Mouse (Mus musculus): ENCODE data around the gene Dppa4. TPM values are rescaled to one million over a fixed set of nuclear protein-coding genes. Genes with fewer than 3 reads are reported as not detected.

The Dppa4 gene
- polyA plus RNA-seq, 1 experiment from 2014 or later: not detected

DNA sequence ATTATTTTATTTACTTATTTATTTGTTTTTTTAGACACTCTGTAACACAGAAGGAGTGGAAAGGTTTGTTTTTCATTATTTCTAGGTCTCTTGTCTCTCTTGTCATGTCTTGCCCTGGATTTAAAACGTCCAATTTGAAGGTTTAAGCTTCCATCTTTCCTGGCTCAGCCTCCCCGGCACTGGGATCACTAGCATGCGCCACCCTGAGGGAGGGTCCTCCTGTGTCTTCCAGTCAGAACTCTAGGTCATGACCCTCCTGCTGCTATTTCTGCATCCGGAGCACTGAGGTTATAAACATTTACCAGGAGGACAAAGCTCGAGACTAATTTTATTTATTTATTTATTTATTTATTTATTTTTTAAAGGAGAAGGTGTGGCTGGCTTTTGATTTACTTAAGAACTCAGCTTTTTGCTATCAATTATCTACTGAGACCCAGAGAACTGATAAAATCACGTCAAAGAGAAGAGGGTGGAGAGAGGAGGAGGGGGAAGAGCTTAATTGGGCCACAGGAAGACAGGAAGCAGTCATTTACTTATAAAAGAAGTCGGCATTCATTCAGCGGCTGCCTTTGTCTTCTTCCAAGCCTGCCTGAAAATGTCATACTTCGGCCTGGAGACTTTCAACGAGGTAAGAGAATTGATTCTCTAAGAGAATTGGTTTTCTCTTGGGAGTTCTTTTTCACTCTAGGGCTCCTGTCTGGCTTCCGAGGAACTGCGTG, 26.5 kb downstream of the Dppa4 start:
- H3K27ac ChIP-seq (ENCODE audit: low read length): no peak overlapping the region
- H3K9me3 ChIP-seq (replicated peaks; ENCODE audit: control insufficient read depth, low read length): peaks cover 3% of the 10 kb centered on the region; the same call in 1 of the 2 replicates
- H3K36me3 ChIP-seq (ENCODE audit: control insufficient read depth, insufficient read depth): no peaks in the 10 kb centered on the region
- H3K9ac ChIP-seq (ENCODE audit: low read length): no peak overlapping the region
- no peak overlapping the region for H3K4me2 ChIP-seq (ENCODE audit: low read depth, low read length)
- no peak overlapping the region for H3K4me3 ChIP-seq (ENCODE audit: low read length)
- no peaks in the 10 kb centered on the region for H3K4me1 ChIP-seq (ENCODE audit: control insufficient read depth, insufficient read depth, low read length)
- WGBS: 73% methylated on average over 12 of the region's 12 CpGs
- ATAC-seq (replicated peaks; ENCODE audit: extremely low read depth, insufficient read depth, low FRiP score): no peak
- H3K27me3 ChIP-seq (ENCODE audit: control insufficient read depth, insufficient read depth, low read length): no peaks in the 10 kb centered on the region

DNA sequence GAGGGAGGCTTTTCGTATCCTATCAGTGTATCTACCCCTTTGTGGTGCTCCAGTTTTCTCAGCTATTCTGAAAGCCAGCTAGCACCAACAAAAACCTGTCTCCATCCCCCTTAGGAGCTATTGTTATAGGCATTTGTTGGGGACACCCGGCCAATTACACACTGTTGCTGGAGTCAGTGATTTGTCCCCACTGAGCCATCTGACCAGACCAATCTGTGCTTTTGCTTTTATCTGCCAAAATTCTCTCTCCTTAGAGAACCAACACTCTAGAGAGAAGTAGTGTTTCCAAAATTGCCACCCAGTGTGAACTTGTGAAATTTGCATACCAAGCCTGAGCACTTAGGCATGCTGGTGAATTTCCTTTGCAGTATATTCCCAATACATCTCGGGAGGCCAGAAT, 31.8 kb downstream of the Dppa4 start:
- H3K27me3 ChIP-seq (ENCODE audit: control insufficient read depth, insufficient read depth, low read length): no peaks in the 10 kb centered on the region
- no peaks in the 10 kb centered on the region for H3K36me3 ChIP-seq (ENCODE audit: control insufficient read depth, insufficient read depth)
- H3K27ac ChIP-seq (ENCODE audit: low read length): no peak overlapping the region
- no peak overlapping the region for H3K4me2 ChIP-seq (ENCODE audit: low read depth, low read length)
- no peak for ATAC-seq (replicated peaks; ENCODE audit: extremely low read depth, insufficient read depth, low FRiP score)
- peaks cover 3% of the 10 kb centered on the region; the same call in 1 of the 2 replicates for H3K9me3 ChIP-seq (replicated peaks; ENCODE audit: control insufficient read depth, low read length)
- 94% methylated on average over 3 of the region's 3 CpGs for WGBS
- no peak overlapping the region for H3K4me3 ChIP-seq (ENCODE audit: low read length)
- no peaks in the 10 kb centered on the region for H3K4me1 ChIP-seq (ENCODE audit: control insufficient read depth, insufficient read depth, low read length)
- H3K9ac ChIP-seq (ENCODE audit: low read length): no peak overlapping the region

DNA sequence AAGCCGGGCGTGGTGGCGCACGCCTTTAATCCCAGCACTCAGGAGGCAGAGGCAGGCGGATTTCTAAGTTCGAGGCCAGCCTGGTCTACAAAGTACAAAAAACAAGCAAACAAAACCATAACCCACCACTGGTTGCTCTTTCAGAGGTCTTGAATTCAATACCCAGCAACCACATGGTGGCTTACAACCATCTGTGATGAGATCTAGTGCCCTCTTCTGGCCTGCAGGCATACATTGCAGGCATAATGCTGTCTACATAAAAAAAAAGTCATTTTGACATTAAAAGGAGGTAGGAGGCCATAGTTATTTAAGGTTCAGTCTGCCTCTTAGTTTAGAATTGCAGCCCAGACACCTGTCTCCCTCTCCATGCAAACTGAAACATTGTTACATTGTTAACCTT, 37.2 kb downstream of the Dppa4 start:
- H3K27ac ChIP-seq (ENCODE audit: low read length): no peak overlapping the region
- H3K27me3 ChIP-seq (ENCODE audit: control insufficient read depth, insufficient read depth, low read length): no peaks in the 10 kb centered on the region
- no peaks in the 10 kb centered on the region for H3K9me3 ChIP-seq (replicated peaks; ENCODE audit: control insufficient read depth, low read length)
- no peak for ATAC-seq (replicated peaks; ENCODE audit: extremely low read depth, insufficient read depth, low FRiP score)
- no peak overlapping the region for H3K4me2 ChIP-seq (ENCODE audit: low read depth, low read length)
- no peak overlapping the region for H3K4me3 ChIP-seq (ENCODE audit: low read length)
- no peaks in the 10 kb centered on the region for H3K4me1 ChIP-seq (ENCODE audit: control insufficient read depth, insufficient read depth, low read length)
- H3K36me3 ChIP-seq (ENCODE audit: control insufficient read depth, insufficient read depth): no peaks in the 10 kb centered on the region
- no peak overlapping the region for H3K9ac ChIP-seq (ENCODE audit: low read length)
- WGBS: 90% methylated on average over 6 of the region's 6 CpGs

DNA sequence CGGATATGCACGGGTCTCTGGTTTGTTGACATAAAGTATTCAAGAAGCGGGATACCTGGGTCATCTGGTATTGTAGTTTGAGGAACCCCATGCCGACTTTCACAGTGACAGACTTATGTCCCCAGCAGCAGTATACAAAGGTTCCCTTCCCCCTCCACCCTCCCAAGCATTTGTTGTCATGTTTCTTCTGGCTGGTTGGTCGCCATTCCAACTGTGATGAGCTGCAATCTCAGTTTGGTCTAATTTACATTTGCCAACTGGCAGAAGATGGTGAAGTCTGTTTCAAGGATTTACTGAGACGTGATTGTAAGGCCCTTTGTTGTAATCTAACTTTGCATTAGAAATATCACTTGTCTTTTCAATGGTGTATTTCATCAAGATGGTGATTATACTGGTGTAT, 39.6 kb downstream of the Dppa4 start:
- no peak overlapping the region for H3K4me2 ChIP-seq (ENCODE audit: low read depth, low read length)
- H3K27me3 ChIP-seq (ENCODE audit: control insufficient read depth, insufficient read depth, low read length): no peaks in the 10 kb centered on the region
- no peaks in the 10 kb centered on the region for H3K4me1 ChIP-seq (ENCODE audit: control insufficient read depth, insufficient read depth, low read length)
- H3K36me3 ChIP-seq (ENCODE audit: control insufficient read depth, insufficient read depth): no peaks in the 10 kb centered on the region
- WGBS: 69% methylated on average over 6 of the region's 6 CpGs
- H3K9ac ChIP-seq (ENCODE audit: low read length): no peak overlapping the region
- ATAC-seq (replicated peaks; ENCODE audit: extremely low read depth, insufficient read depth, low FRiP score): no peak
- H3K9me3 ChIP-seq (replicated peaks; ENCODE audit: control insufficient read depth, low read length): no peaks in the 10 kb centered on the region
- no peak overlapping the region for H3K4me3 ChIP-seq (ENCODE audit: low read length)
- H3K27ac ChIP-seq (ENCODE audit: low read length): no peak overlapping the region

DNA sequence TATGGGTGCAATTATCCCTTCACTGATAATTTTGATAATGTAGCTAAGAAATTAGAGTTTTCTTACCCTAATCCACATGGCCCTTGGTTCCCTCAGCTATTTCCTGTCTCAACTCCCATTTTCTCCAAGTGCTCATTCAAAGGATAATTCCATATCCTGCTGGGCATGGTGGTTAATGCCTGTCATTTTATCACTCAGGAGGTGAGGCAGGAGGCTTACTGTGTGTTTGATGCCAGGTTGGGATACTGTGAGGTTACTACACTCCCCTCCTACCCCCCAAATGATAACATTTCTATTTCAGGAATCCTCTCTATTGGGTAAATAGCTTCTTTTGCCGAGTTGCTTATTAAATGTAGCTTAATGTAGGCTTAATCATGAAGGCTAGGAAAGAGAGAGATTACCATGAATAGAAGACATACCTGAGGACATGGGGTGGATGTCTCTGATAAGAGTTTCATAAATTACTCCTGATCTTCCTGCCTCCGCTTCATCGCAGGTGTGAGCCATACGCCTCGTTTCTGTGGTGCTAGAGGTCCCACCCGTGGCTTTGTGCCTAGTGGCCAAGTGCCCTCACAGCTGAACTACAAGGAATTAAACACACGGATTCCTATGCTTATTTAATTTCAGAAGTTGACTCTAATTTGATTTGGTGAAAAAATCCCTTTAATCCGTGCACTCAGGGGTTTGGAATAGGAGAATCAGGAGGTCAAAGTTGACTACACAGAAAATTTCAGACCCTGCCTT, 40.2 kb downstream of the Dppa4 start:
- Histone ChIP-seq H3K4me3 (ENCODE audit: low read length) (no peak overlapping the region), H3K9ac (ENCODE audit: low read length) (no peak overlapping the region), H3K4me2 (ENCODE audit: low read depth, low read length) (no peak overlapping the region), H3K9me3 (replicated peaks; ENCODE audit: control insufficient read depth, low read length) (no peaks in the 10 kb centered on the region), H3K36me3 (ENCODE audit: control insufficient read depth, insufficient read depth) (no peaks in the 10 kb centered on the region), H3K27me3 (ENCODE audit: control insufficient read depth, insufficient read depth, low read length) (no peaks in the 10 kb centered on the region), H3K4me1 (ENCODE audit: control insufficient read depth, insufficient read depth, low read length) (no peaks in the 10 kb centered on the region), H3K27ac (ENCODE audit: low read length) (no peak overlapping the region)
- whole genome bisulfite sequencing: 76% methylated on average over 8 of the region's 8 CpGs
- ATAC-seq (replicated peaks; ENCODE audit: extremely low read depth, insufficient read depth, low FRiP score): no peak

DNA sequence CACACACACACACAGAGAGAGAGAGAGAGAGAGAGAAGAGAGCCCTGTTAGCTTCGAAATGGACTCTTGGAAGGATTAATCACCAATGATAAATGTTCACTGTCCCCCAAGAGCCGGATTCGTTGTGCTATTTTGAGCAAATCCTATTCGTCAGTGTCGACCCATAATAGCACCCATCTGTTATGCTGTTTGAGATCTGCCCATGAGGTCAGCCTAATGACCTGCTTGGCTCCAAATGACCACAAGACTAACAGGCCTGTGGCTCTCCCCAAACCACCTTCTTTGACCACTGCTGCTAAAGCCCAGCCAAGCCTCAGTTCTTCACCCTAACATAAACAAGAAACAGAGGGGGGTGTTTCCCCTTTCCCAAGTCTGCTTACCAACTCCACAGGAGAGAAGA, 43.4 kb downstream of the Dppa4 start:
- H3K4me1 ChIP-seq (ENCODE audit: control insufficient read depth, insufficient read depth, low read length): no peaks in the 10 kb centered on the region
- no peak overlapping the region for H3K9ac ChIP-seq (ENCODE audit: low read length)
- no peak overlapping the region for H3K27ac ChIP-seq (ENCODE audit: low read length)
- no peak overlapping the region for H3K4me3 ChIP-seq (ENCODE audit: low read length)
- no peaks in the 10 kb centered on the region for H3K27me3 ChIP-seq (ENCODE audit: control insufficient read depth, insufficient read depth, low read length)
- H3K36me3 ChIP-seq (ENCODE audit: control insufficient read depth, insufficient read depth): no peaks in the 10 kb centered on the region
- 46% methylated on average over 5 of the region's 5 CpGs for whole genome bisulfite sequencing
- H3K4me2 ChIP-seq (ENCODE audit: low read depth, low read length): no peak overlapping the region
- no peak for ATAC-seq (replicated peaks; ENCODE audit: extremely low read depth, insufficient read depth, low FRiP score)
- no peaks in the 10 kb centered on the region for H3K9me3 ChIP-seq (replicated peaks; ENCODE audit: control insufficient read depth, low read length)

DNA sequence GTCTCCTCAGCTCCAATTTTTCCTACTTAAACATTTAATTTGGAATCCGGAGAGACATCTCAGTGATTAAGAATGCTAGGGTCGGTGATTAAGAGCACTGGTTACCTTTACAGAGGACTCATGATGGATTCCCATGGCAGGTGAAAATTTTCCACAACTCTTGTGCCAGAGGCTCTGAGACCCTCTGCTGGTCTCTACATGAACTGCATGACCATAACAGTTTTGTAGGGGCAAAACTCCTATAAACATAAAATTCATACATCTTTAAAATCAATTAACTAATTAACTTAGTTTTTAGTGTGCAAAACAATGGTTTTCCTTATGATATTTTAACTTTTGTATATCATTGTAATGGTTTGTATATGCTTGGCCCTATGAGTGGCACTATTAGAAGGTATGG, 44.9 kb downstream of the Dppa4 start:
- Histone ChIP-seq H3K36me3 (ENCODE audit: control insufficient read depth, insufficient read depth) (no peaks in the 10 kb centered on the region), H3K9ac (ENCODE audit: low read length) (no peak overlapping the region), H3K4me2 (ENCODE audit: low read depth, low read length) (no peak overlapping the region), H3K27me3 (ENCODE audit: control insufficient read depth, insufficient read depth, low read length) (no peaks in the 10 kb centered on the region), H3K27ac (ENCODE audit: low read length) (no peak overlapping the region), H3K9me3 (replicated peaks; ENCODE audit: control insufficient read depth, low read length) (no peaks in the 10 kb centered on the region; the same call in 1 of the 2 replicates), H3K4me1 (ENCODE audit: control insufficient read depth, insufficient read depth, low read length) (no peaks in the 10 kb centered on the region), H3K4me3 (ENCODE audit: low read length) (no peak overlapping the region)
- WGBS: 85% methylated on average over 2 of the region's 2 CpGs
- no peak for ATAC-seq (replicated peaks; ENCODE audit: extremely low read depth, insufficient read depth, low FRiP score)

DNA sequence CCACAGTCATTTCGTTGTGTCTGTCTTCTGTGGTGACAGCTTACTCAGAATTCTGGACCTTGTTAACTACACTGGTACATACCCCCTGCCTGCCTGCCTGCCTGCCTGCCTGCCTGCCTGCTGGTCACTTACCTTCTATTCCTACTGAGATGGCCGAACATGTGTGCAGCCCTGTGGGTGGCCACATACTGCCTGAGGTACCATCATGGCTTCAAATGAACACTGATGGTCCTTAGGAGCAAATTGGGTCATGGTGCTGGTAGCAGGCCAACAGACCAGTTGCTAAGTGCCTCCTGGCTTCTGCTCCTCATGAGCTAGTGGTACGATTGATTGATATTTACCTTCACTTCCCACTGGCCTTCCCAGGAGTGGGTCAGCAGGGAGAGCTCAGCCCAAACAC, 48.3 kb downstream of the Dppa4 start:
- Histone ChIP-seq H3K9me3 (replicated peaks; ENCODE audit: control insufficient read depth, low read length) (no peaks in the 10 kb centered on the region; the same call in 1 of the 2 replicates), H3K9ac (ENCODE audit: low read length) (no peak overlapping the region), H3K27ac (ENCODE audit: low read length) (no peak overlapping the region), H3K36me3 (ENCODE audit: control insufficient read depth, insufficient read depth) (no peaks in the 10 kb centered on the region), H3K4me2 (ENCODE audit: low read depth, low read length) (no peak overlapping the region), H3K27me3 (ENCODE audit: control insufficient read depth, insufficient read depth, low read length) (no peaks in the 10 kb centered on the region), H3K4me3 (ENCODE audit: low read length) (no peak overlapping the region), H3K4me1 (ENCODE audit: control insufficient read depth, insufficient read depth, low read length) (no peaks in the 10 kb centered on the region)
- no peak for ATAC-seq (replicated peaks; ENCODE audit: extremely low read depth, insufficient read depth, low FRiP score)
- WGBS: 80% methylated on average over 3 of the region's 3 CpGs

DNA sequence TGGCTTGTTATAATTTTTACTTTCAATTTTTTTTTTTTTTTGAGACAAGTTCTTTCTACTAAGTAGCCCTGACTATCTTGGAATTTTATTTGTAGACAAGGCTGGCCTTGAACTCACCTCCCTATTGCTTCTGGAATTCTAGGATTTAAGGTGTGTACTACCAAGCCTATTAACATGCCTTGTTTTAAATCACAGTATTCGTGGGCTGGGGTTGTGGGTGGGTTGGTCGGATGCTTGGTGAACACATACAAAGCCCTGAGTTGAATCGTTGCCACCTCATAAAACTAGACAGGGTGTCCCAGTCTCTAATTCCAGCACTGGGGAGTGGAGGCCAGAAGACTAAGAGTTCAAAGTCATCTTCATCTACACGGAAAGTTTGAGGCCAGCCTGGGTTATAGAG, 51.8 kb downstream of the Dppa4 start:
- ATAC-seq (replicated peaks; ENCODE audit: extremely low read depth, insufficient read depth, low FRiP score): no peak
- no peaks in the 10 kb centered on the region for H3K36me3 ChIP-seq (ENCODE audit: control insufficient read depth, insufficient read depth)
- no peaks in the 10 kb centered on the region; the same call in 1 of the 2 replicates for H3K9me3 ChIP-seq (replicated peaks; ENCODE audit: control insufficient read depth, low read length)
- no peak overlapping the region for H3K9ac ChIP-seq (ENCODE audit: low read length)
- H3K4me2 ChIP-seq (ENCODE audit: low read depth, low read length): no peak overlapping the region
- H3K4me1 ChIP-seq (ENCODE audit: control insufficient read depth, insufficient read depth, low read length): no peaks in the 10 kb centered on the region
- 71% methylated on average over 4 of the region's 4 CpGs for WGBS
- no peak overlapping the region for H3K4me3 ChIP-seq (ENCODE audit: low read length)
- no peak overlapping the region for H3K27ac ChIP-seq (ENCODE audit: low read length)
- H3K27me3 ChIP-seq (ENCODE audit: control insufficient read depth, insufficient read depth, low read length): no peaks in the 10 kb centered on the region

Measured in heart, embryonic 16.5 days (tissue).